Mouse (Mus musculus) liver, embryonic 15.5 days (tissue): Measurements from ENCODE around the gene Xpo6. TPM values are rescaled to one million over a fixed set of nuclear protein-coding genes. Genes with fewer than 3 reads are reported as not detected.

ENCODE experiments used
- ATAC-seq: fragments of 200-750 bp; cut with Nextera tagmentation; 2 replicates; pipeline ENCODE4 v1.8.0; 2017; ENCODE audit warnings: moderate number of reproducible peaks, mild to moderate bottlenecking, moderate library complexity; ENCODE audit not compliant: insufficient read depth
- H3K27ac ChIP-seq: fragments of 300-500 bp; sonication (generic); replicated peaks from 2 replicates; pipeline ENCODE4 v1.5.1; 2015; ENCODE audit warnings: mild to moderate bottlenecking, inconsistent platforms
- H3K27me3 ChIP-seq: fragments of 300-500 bp; sonication (generic); 2 replicates; pipeline ENCODE4 v1.6.1; 2015; ENCODE audit warnings: mild to moderate bottlenecking, inconsistent platforms
- H3K36me3 ChIP-seq: fragments of 300-500 bp; sonication (generic); replicated peaks from 2 replicates; pipeline ENCODE4 v1.6.1; 2015; ENCODE audit warnings: moderate library complexity, mild to moderate bottlenecking, inconsistent platforms
- H3K4me1 ChIP-seq: fragments of 300-500 bp; sonication (generic); replicated peaks from 2 replicates; pipeline ENCODE4 v1.6.1; 2015; ENCODE audit warnings: inconsistent platforms
- H3K4me2 ChIP-seq: fragments of 300-500 bp; sonication (generic); 2 replicates; pipeline ENCODE4 v1.6.1; 2015; ENCODE audit warnings: moderate library complexity, mild to moderate bottlenecking, inconsistent platforms
- H3K4me3 ChIP-seq: fragments of 300-500 bp; sonication (generic); replicated peaks from 2 replicates; pipeline ENCODE4 v1.5.1; 2015; ENCODE audit warnings: mild to moderate bottlenecking, inconsistent platforms
- H3K9ac ChIP-seq: fragments of 300-500 bp; sonication (generic); 2 replicates; pipeline ENCODE4 v1.6.1; 2015; ENCODE audit warnings: moderate library complexity, mild to moderate bottlenecking, inconsistent platforms
- H3K9me3 ChIP-seq: fragments of 300-500 bp; sonication (generic); replicated peaks from 2 replicates; pipeline ENCODE4 v1.6.1; 2016; ENCODE audit warnings: inconsistent platforms
- WGBS: fragments of 180-500 bp; shearing (Covaris S2); methylation state at CpG from one replicate; pipeline ENCODE4 v1.1.7; 2015; ENCODE audit warnings: mixed read lengths; ENCODE audit not compliant: insufficient replicate concordance; 5-methylcytosine and 5-hydroxymethylcytosine counted together
- polyA plus RNA-seq: library from polyadenylated mRNA; unstranded; fragments of >200 nt; fragmentation: Nextera tagmentation; extraction: Ambion mirVana; gene quantifications from 2 replicates; pipeline ENCODE4 v1.2.1, GENCODE M21; 2015

Gene Xpo6
- polyA plus RNA-seq: 16.3 and 20.8 TPM in 2 replicates

- H3K9ac ChIP-seq: peak within 1 kb of the TSS; percentile 97
- peak within 1 kb of the TSS; percentile 84 for H3K27ac ChIP-seq
- H3K4me3 ChIP-seq: peak within 1 kb of the TSS; percentile 96
- H3K4me2 ChIP-seq: peak within 1 kb of the TSS; percentile 94
- ATAC-seq: peak; percentile 97
- H3K9me3 ChIP-seq: no peaks in the 10 kb centered on the region
- WGBS: under 1% methylated on average over 56 of the region's 57 CpGs
- H3K4me1 ChIP-seq: peaks cover 48% of the 10 kb centered on the region
- no peaks in the 10 kb centered on the region for H3K36me3 ChIP-seq
- H3K27me3 ChIP-seq: peaks cover 3% of the 10 kb centered on the region; the same call in 1 of the 2 replicates
These were observed at the start of gene Xpo6 for GRCm38 (mm10) chr7:126200178-126200996. Gene Xpo6, minus strand, starts transcription at chr7:126200501.

DNA sequence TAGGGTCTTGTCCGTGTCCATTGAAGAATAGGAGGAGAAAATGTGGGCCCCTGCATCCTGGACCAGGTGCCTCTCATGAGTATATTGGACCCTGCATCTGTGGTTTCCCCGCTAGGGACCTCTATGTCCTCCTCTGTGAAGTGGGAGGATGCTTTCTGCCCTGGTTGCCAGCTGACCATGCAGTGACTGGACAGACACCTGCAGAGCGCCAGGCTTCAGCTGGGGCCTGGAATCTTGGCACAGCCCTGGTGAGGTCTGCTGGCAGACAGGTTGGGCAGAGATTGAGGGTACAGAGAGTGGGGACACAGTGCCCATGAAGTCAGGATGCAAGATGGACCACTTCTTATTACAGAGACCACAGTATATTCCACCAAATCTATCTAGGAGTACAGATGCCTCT is 49.7 kb upstream of the Xpo6 start:
- no peak overlapping the region for H3K9ac ChIP-seq
- H3K36me3 ChIP-seq: no peaks in the 10 kb centered on the region
- no peak overlapping the region for H3K4me3 ChIP-seq
- no peaks in the 10 kb centered on the region for H3K9me3 ChIP-seq
- no peak overlapping the region for H3K4me2 ChIP-seq
- ATAC-seq: no peak
- H3K4me1 ChIP-seq: no peaks in the 10 kb centered on the region
- WGBS: 75% methylated on average over 3 of the region's 3 CpGs
- no peak overlapping the region for H3K27ac ChIP-seq
- H3K27me3 ChIP-seq: peaks cover 21% of the 10 kb centered on the region

DNA sequence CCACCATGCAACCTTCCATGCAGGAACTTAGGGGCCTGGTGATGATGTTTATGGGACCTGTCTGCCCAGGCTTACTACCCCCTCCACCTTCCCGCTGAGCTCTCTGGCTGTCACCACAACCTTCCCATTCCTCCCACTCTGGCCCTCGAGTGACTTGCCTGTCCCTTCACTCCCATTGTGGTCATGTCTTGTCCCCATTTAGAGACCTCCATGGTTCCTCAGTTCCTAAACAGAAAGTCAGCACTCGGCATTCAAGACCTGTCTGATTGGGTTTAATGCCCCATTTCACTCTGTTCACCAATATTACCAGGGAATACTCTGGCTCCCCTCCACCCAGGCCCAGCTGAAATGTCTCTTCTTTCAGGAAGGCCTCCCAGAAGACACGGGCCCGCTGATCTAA is 48.8 kb upstream of the Xpo6 start:
- H3K4me3 ChIP-seq: no peak overlapping the region
- no peak for ATAC-seq
- H3K4me2 ChIP-seq: no peak overlapping the region
- H3K9me3 ChIP-seq: no peaks in the 10 kb centered on the region
- WGBS: 48% methylated on average over 5 of the region's 5 CpGs
- H3K4me1 ChIP-seq: no peaks in the 10 kb centered on the region
- H3K27ac ChIP-seq: no peak overlapping the region
- H3K27me3 ChIP-seq: peaks cover 21% of the 10 kb centered on the region
- H3K36me3 ChIP-seq: no peaks in the 10 kb centered on the region
- H3K9ac ChIP-seq: no peak overlapping the region

DNA sequence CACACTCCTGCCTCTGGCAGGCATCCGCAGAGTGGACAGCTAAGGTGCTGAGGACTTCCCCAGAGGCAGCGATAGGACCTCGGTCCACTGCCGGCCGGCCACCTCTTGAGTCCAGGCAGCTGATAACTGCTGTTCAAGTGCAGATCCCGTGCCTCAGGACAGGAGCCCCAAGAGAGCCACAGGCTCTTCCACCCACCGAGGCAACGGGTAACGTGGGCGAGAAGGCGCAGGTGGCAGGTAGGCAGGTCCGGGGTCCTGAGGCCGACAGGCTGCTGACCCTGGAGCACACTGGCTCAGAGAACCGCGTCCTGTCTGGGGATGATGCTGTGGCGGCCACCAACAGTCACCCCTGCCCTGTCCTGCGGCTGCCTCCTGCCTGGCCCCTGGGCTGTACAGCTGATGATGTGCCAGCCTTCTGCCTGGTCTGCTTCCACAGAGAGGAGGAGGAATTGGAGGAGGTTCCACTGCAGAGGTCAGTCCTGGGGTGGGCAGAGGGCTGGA is 48.4 kb upstream of the Xpo6 start:
- no peak overlapping the region for H3K9ac ChIP-seq
- H3K27ac ChIP-seq: no peak overlapping the region
- no peak overlapping the region for H3K4me3 ChIP-seq
- no peaks in the 10 kb centered on the region for H3K4me1 ChIP-seq
- peaks cover 21% of the 10 kb centered on the region for H3K27me3 ChIP-seq
- no peaks in the 10 kb centered on the region for H3K36me3 ChIP-seq
- H3K4me2 ChIP-seq: no peak overlapping the region
- no peaks in the 10 kb centered on the region for H3K9me3 ChIP-seq
- WGBS: 51% methylated on average over 17 of the region's 17 CpGs
- no peak for ATAC-seq

GRCm38 (mm10) chr7:126248088-126248487 is 47.8 kb upstream of the Xpo6 start:
- Histone ChIP-seq H3K27ac (no peak overlapping the region), H3K27me3 (peaks cover 21% of the 10 kb centered on the region), H3K4me3 (no peak overlapping the region), H3K4me1 (no peaks in the 10 kb centered on the region), H3K36me3 (no peaks in the 10 kb centered on the region), H3K4me2 (no peak overlapping the region), H3K9me3 (no peaks in the 10 kb centered on the region), H3K9ac (no peak overlapping the region)
- WGBS: 12% methylated on average over 6 of the region's 6 CpGs
- no peak for ATAC-seq

DNA sequence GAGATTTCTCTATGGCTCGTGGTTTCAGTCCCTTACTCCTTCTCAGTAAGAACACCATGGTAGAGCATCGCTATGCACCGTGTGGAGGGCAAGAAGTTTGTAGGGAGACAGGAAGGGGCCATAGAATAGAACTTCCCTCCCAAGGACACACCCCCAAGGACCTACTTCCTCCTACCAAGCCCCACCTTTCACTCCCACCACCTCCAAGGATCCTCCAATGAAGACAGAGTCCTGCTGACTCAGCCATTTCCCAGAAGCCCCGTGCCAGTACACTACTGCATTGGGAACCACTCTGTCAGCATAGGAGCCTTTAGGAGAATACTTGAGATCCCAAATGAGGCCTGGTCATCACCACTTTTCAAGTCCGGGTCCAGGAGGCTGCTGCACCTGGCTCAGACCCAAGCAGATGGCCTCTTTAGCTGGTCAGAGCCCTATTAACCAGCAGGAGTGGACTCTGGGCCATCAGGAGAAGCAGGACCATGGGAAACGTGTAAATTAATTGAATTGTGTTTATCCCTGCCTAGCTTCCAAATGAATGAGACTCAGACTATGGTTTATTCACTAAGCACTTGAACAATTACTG is 44.0 kb upstream of the Xpo6 start:
- Histone ChIP-seq H3K4me1 (no peaks in the 10 kb centered on the region), H3K27me3 (peaks cover 15% of the 10 kb centered on the region; the same call in 1 of the 2 replicates), H3K4me3 (no peak overlapping the region), H3K9me3 (no peaks in the 10 kb centered on the region), H3K9ac (no peak overlapping the region), H3K36me3 (no peaks in the 10 kb centered on the region), H3K4me2 (no peak overlapping the region), H3K27ac (no peak overlapping the region)
- no peak for ATAC-seq
- 25% methylated on average over 6 of the region's 6 CpGs for WGBS

GRCm38 (mm10) chr7:126240814-126241360 is 40.6 kb upstream of the Xpo6 start:
- Histone ChIP-seq H3K27ac (no peak overlapping the region), H3K27me3 (no peaks in the 10 kb centered on the region), H3K9me3 (no peaks in the 10 kb centered on the region), H3K4me1 (peaks cover 12% of the 10 kb centered on the region), H3K4me2 (no peak overlapping the region), H3K9ac (no peak overlapping the region), H3K36me3 (no peaks in the 10 kb centered on the region), H3K4me3 (no peak overlapping the region)
- WGBS: 39% methylated on average over 14 of the region's 14 CpGs
- peak; percentile 47 for ATAC-seq

- no peak overlapping the region for H3K9ac ChIP-seq
- no peaks in the 10 kb centered on the region for H3K9me3 ChIP-seq
- no peak overlapping the region for H3K4me2 ChIP-seq
- no peak; the same call in 1 of the 2 replicates for ATAC-seq
- H3K4me1 ChIP-seq: peaks cover 17% of the 10 kb centered on the region
- no peaks in the 10 kb centered on the region for H3K27me3 ChIP-seq
- no peak overlapping the region for H3K4me3 ChIP-seq
- 23% methylated on average over 5 of the region's 5 CpGs for WGBS
- H3K36me3 ChIP-seq: no peaks in the 10 kb centered on the region
- H3K27ac ChIP-seq: no peak overlapping the region
These were observed 36.5 kb upstream of the Xpo6 start for GRCm38 (mm10) chr7:126236794-126237192.

DNA sequence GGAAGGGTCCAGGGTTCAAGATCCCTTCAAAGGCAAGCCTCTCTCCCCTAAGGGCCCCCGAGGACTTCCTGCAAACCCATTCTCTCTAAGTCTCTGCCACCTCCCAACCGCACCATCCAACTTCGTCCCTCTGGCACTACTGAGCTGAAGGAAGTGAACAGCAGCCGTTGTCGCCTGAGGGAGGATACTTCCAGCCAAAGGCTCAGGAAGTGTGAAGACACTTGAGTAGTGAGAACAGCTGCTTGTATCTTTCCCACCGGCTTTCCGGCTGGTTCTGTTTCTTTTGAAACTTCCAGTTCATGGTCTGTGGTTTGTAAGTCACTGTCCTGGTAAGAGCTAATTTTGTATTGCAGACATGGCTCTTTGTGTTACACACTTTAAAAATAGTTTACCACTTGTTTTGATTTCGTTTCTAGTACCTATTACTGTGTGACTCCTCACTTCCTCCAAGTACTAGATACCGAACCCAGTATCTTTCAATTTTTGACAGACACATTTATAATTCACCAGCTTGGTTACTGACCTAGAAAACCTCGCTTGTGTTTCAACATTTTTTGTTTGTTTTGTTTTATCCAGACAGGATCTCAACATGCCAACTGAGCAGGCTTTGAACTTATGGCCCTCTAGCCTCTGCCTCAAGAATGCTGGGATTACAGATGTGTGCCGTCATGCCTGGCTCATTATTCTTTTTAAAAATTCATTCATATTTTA is 35.9 kb upstream of the Xpo6 start:
- 0 out of 2 replicates have a peak overlapping the region, but pooled peaks have one; percentile 19 for H3K27ac ChIP-seq
- H3K4me2 ChIP-seq: no peak overlapping the region
- 19% methylated on average over 11 of the region's 11 CpGs for WGBS
- H3K9me3 ChIP-seq: no peaks in the 10 kb centered on the region
- ATAC-seq: no peak
- peaks cover 17% of the 10 kb centered on the region for H3K4me1 ChIP-seq
- no peak overlapping the region for H3K4me3 ChIP-seq
- H3K9ac ChIP-seq: no peak overlapping the region
- H3K36me3 ChIP-seq: no peaks in the 10 kb centered on the region
- H3K27me3 ChIP-seq: no peaks in the 10 kb centered on the region

DNA sequence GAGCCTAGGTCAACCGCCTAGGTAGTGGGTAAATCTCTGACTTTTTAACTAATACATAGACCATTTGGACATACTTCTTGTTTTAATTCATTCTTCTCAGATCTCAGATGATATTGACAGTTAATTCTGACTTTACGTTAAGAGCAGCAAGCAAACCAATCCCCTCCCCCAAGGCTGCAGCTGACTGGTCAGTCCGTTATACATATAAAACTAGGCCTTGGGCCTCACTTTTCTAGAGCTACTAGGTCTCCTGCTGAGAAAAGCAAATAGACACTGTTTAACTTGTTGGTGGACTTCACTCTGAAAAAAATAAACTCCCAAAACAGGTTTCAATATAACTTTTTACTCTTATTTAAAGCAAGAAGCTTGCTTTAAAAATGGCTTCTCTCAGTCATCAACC is 34.3 kb upstream of the Xpo6 start:
- Histone ChIP-seq H3K9ac (no peak overlapping the region), H3K4me3 (no peak overlapping the region), H3K4me2 (no peak overlapping the region), H3K4me1 (peaks cover 23% of the 10 kb centered on the region), H3K27me3 (no peaks in the 10 kb centered on the region), H3K36me3 (no peaks in the 10 kb centered on the region), H3K27ac (no peak overlapping the region), H3K9me3 (no peaks in the 10 kb centered on the region)
- WGBS: 64% methylated on average over 3 of the region's 3 CpGs
- ATAC-seq: no peak
